Mouse (Mus musculus) thymus, adult 2 months (tissue): ENCODE data around the gene C530008M17Rik. TPM values are rescaled to one million over a fixed set of nuclear protein-coding genes. Genes with fewer than 3 reads are reported as not detected.

Experiments
- DNase-seq: peaks from one replicate; pipeline ENCODE4 v3.0.0; 2021
- H3K27ac ChIP-seq: fragments of 200-500 bp; 2 replicates; pipeline ENCODE4 v1.5.1; 2012; ENCODE audit warnings: low read length, control low read depth; ENCODE audit not compliant: control insufficient read depth, insufficient read depth
- H3K27me3 ChIP-seq: fragments of 200-500 bp; 2 replicates; pipeline ENCODE4 v1.6.1; 2012; ENCODE audit warnings: mild to moderate bottlenecking, low read length, moderate library complexity, mixed read lengths; ENCODE audit not compliant: control insufficient read depth, insufficient read depth
- H3K36me3 ChIP-seq: fragments of 200-500 bp; 2 replicates; pipeline ENCODE4 v1.6.1; 2012; ENCODE audit warnings: mild to moderate bottlenecking, low read length, moderate library complexity; ENCODE audit not compliant: control insufficient read depth, insufficient read depth
- H3K4me1 ChIP-seq: fragments of 200-500 bp; replicated peaks from 2 replicates; pipeline ENCODE4 v1.6.1; 2012; ENCODE audit warnings: low read length; ENCODE audit not compliant: control insufficient read depth, insufficient read depth
- H3K4me3 ChIP-seq: fragments of 200-500 bp; 2 replicates; pipeline ENCODE4 v1.5.1; 2012; ENCODE audit warnings: mild to moderate bottlenecking, low read length, control low read depth, moderate library complexity; ENCODE audit not compliant: control insufficient read depth, insufficient read depth
- CTCF ChIP-seq: fragments of 200-500 bp; IDR thresholded peaks from 2 replicates; pipeline ENCODE4 v1.5.1; 2012; ENCODE audit warnings: mild to moderate bottlenecking, control low read depth, low read length, moderate library complexity, borderline replicate concordance; ENCODE audit not compliant: control insufficient read depth, poor library complexity, insufficient read depth; ENCODE audit errors: extremely low read depth
- POLR2A ChIP-seq: fragments of 200-500 bp; IDR thresholded peaks from 2 replicates; pipeline ENCODE4 v1.6.1; 2012; ENCODE audit warnings: mild to moderate bottlenecking, low read length, control low read depth, moderate library complexity; ENCODE audit not compliant: control insufficient read depth, poor library complexity, insufficient read depth; ENCODE audit errors: extremely low read depth
- WGBS: fragments of 180-500 bp; shearing (Covaris S2); methylation state at CpG from one replicate; pipeline ENCODE4 v1.1.7; 2018; 5-methylcytosine and 5-hydroxymethylcytosine counted together
- polyA plus RNA-seq: library from polyadenylated mRNA; depleted of rRNA; stranded (reverse); fragments of >200 nt; gene quantifications from 2 replicates; pipeline ENCODE4 v1.2.3, GENCODE M21; 2012

Gene C530008M17Rik
- polyA plus RNA-seq, 1 experiment: 1.3 TPM

- WGBS: 93% methylated on average over 7 of the region's 7 CpGs
- H3K27me3 ChIP-seq: no peaks in the 10 kb centered on the region
- H3K4me3 ChIP-seq: no peak overlapping the region
- no peak for DNase-seq
- no peak overlapping the region for H3K27ac ChIP-seq
- no peaks in the 10 kb centered on the region for H3K36me3 ChIP-seq
- no peaks in the 10 kb centered on the region for H3K4me1 ChIP-seq
- TF ChIP-seq CTCF: no peak
- no peak for TF ChIP-seq POLR2A
These were observed 8.6 kb downstream of the C530008M17Rik start for GRCm38 (mm10) chr5:76664936-76665335.

- H3K36me3 ChIP-seq: no peaks in the 10 kb centered on the region
- 71% methylated on average over 7 of the region's 7 CpGs for WGBS
- DNase-seq: no peak
These were observed 9.1 kb downstream of the C530008M17Rik start for GRCm38 (mm10) chr5:76665421-76665820.

DNA sequence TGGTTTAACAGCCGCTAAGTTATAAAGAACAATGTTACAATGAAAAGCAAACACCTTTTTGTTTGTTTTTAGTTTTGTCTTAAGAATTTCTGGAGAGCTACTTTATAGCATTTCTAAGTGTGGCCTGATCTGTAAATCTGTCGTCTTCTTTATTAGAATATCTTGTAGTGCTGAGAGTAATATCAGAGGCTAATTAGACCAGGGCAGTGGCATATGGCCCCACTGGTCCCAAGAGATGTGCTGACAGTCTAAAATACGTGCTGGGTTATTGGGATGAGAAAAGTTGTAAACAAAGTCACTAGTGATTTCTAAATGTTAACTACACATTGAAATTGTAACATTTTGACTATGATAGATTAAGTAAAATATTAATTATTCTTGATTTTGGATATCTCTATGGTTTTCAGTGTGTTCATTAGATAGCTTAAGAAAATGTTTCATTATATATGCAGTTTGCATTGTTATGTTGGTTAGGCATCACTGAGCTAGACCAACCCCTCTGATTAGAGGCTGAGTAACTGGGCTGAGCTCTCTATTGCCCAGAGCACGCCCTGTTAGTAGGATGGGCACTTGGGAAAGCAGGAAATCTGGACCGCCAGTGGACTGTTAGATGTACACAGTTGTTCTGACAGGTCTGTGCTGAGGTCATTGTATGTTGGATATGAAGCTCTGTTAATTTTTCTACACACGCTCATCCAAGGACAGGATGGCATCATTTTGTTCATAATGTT is 9.9 kb downstream of the C530008M17Rik start:
- WGBS: 94% methylated on average over 6 of the region's 6 CpGs
- Histone ChIP-seq H3K4me1 (no peaks in the 10 kb centered on the region), H3K27me3 (no peaks in the 10 kb centered on the region), H3K36me3 (no peaks in the 10 kb centered on the region), H3K27ac (no peak overlapping the region), H3K4me3 (no peak overlapping the region)
- TF ChIP-seq POLR2A (no peak), CTCF (no peak)
- no peak for DNase-seq

More at GRCm38 (mm10) chr5:76665421-76665820, 9.1 kb downstream of the C530008M17Rik start:
- no peaks in the 10 kb centered on the region for H3K4me1 ChIP-seq
- no peaks in the 10 kb centered on the region for H3K27me3 ChIP-seq
- H3K27ac ChIP-seq: no peak overlapping the region
- H3K4me3 ChIP-seq: no peak overlapping the region
- no peak for TF ChIP-seq CTCF
- TF ChIP-seq POLR2A: no peak

- H3K4me1 ChIP-seq: no peaks in the 10 kb centered on the region
- H3K27me3 ChIP-seq: no peaks in the 10 kb centered on the region
- no peak for DNase-seq
- H3K27ac ChIP-seq: no peak overlapping the region
- H3K4me3 ChIP-seq: no peak overlapping the region
- H3K36me3 ChIP-seq: no peaks in the 10 kb centered on the region
- no peak for TF ChIP-seq POLR2A
- no peak for TF ChIP-seq CTCF
- 31% methylated on average over 5 of the region's 5 CpGs for WGBS
These were observed 11.8 kb downstream of the C530008M17Rik start for GRCm38 (mm10) chr5:76668118-76668517.

- no peak for DNase-seq
- no peaks in the 10 kb centered on the region for H3K27me3 ChIP-seq
- H3K4me3 ChIP-seq: no peak overlapping the region
- no peak overlapping the region for H3K27ac ChIP-seq
- no peaks in the 10 kb centered on the region for H3K4me1 ChIP-seq
- no peaks in the 10 kb centered on the region for H3K36me3 ChIP-seq
- no peak for TF ChIP-seq CTCF
- TF ChIP-seq POLR2A: no peak
- 95% methylated on average over 5 of the region's 5 CpGs for WGBS
These were observed 12.2 kb downstream of the C530008M17Rik start for GRCm38 (mm10) chr5:76668547-76668946.

DNA sequence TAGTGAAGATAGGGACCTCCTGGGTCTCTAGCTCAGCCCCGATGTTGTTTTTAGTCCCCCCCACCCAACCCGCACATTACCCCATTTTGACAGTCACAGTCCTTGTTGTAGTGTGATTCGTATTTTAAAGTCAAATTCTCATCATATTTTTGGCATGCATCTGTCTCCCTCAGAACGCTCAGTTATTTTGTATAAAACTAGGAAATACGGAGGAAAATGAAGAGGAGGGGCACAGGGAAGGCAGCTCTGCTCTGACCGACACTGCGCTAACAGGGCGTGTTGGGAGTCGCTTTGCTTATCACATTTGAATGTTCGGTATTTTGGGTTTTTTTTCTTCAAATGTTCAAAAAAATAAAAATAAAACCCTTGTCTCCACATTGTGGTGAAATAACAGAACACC is 13.9 kb downstream of the C530008M17Rik start:
- Histone ChIP-seq H3K4me3 (no peak overlapping the region), H3K27me3 (no peaks in the 10 kb centered on the region), H3K36me3 (no peaks in the 10 kb centered on the region), H3K4me1 (no peaks in the 10 kb centered on the region), H3K27ac (no peak overlapping the region)
- no peak for DNase-seq
- 96% methylated on average over 10 of the region's 10 CpGs for WGBS
- TF ChIP-seq CTCF (no peak), POLR2A (no peak)

- Histone ChIP-seq H3K4me1 (no peaks in the 10 kb centered on the region), H3K4me3 (no peak overlapping the region), H3K27me3 (no peaks in the 10 kb centered on the region), H3K27ac (no peak overlapping the region), H3K36me3 (no peaks in the 10 kb centered on the region)
- TF ChIP-seq POLR2A: no peak
- TF ChIP-seq CTCF: no peak
- no peak for DNase-seq
- 78% methylated on average over 5 of the region's 5 CpGs for WGBS
These were observed 17.8 kb downstream of the C530008M17Rik start for GRCm38 (mm10) chr5:76674022-76674653.
